Mouse (Mus musculus): ENCODE measurements around the gene Ptma. TPM values are rescaled to one million over a fixed set of nuclear protein-coding genes. Genes with fewer than 3 reads are reported as not detected.
"Not testable (repeated sequence)": the region's sequence is repeated elsewhere in the genome, so short reads cannot be mapped to it uniquely, and the experiment has no call there.

The Ptma gene
- polyA plus RNA-seq, 1 experiment from 2014 or later: 2,611 TPM

DNA sequence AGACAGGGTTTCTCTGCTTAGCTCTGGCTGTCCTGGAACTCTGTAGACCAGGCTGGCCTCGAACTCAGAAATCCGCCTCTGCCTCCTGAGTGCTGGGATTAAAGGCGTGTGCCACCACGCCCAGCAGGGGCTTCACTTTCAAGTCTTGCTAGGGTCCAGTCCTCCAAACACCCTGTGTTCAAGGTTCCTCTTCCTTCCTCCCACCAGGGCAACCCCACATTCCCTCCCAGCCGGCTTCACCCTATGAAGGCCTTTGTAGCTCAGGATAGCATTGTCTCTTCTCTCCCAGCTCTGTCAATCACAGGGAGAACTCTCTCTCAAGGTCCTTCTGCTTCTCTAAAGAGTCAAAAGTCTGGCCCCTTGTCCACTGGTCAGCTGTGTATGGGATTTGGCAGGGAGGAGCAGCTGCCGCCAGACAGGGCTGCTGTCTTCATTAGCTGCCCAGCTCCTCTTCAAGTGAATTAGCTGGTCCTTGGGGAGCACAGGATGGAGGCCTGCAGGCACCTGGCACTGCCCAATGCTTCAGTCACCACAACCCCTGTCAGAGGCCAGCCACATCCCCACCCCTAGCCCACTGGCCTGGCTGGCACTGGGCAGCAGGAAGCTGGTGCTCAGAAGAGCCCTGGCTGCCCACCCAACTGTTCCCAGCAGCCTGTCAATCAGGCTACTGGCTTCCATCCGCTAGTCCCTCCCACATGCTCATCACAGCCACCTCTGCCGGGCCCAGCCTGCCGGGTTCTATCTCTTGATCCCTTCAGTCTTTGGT lies 15.7 kb upstream of the Ptma start:
- H3K27ac ChIP-seq: peak overlapping the region; percentile 87
- 34% methylated on average over 9 of the region's 9 CpGs for WGBS
- H3K27me3 ChIP-seq (ENCODE audit: insufficient read depth, poor library complexity, severe bottlenecking): no peaks in the 10 kb centered on the region
- DNase-seq (ENCODE audit: low spot score): peak; percentile 66
- H3K4me3 ChIP-seq: peak overlapping the region; percentile 21; the same call in 1 of the 2 replicates
- H3K4me1 ChIP-seq (replicated peaks): peaks cover 56% of the 10 kb centered on the region
- H3K36me3 ChIP-seq: no peaks in the 10 kb centered on the region
- H3K9me3 ChIP-seq: no peaks in the 10 kb centered on the region

DNA sequence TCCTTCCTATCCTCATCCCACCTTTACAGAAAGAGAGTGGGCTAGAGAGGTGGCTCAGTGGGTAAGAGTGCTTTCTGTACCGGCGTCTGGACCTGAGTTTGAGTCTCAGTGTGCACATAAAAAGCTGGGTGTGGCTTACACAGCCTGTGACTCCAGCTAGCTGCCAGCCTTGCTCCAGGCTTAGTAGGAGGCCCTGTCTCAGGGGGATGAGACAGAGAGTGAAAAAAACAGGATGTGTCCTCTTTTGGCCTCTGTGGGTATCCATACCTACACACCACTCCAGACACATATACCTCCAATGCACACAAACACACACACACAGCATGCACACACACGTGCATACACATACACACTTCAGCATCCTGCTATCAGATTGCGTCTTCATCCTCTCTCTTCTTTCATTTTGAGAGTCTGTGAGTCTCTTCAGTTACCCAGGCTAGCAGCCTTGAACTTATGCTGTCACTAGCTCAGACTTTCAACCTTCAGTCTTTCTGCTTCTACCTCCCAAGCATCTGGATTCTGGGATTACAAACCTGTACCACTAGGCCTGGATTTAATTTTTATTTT lies 14.3 kb upstream of the Ptma start:
- Histone ChIP-seq H3K27me3 (ENCODE audit: insufficient read depth, poor library complexity, severe bottlenecking) (no peaks in the 10 kb centered on the region), H3K36me3 (no peaks in the 10 kb centered on the region), H3K27ac (peak overlapping the region; percentile 87), H3K9me3 (no peaks in the 10 kb centered on the region), H3K4me1 (replicated peaks) (peaks cover 46% of the 10 kb centered on the region), H3K4me3 (no peak overlapping the region)
- WGBS: 86% methylated on average over 4 of the region's 4 CpGs
- no peak for DNase-seq (ENCODE audit: low spot score)

DNA sequence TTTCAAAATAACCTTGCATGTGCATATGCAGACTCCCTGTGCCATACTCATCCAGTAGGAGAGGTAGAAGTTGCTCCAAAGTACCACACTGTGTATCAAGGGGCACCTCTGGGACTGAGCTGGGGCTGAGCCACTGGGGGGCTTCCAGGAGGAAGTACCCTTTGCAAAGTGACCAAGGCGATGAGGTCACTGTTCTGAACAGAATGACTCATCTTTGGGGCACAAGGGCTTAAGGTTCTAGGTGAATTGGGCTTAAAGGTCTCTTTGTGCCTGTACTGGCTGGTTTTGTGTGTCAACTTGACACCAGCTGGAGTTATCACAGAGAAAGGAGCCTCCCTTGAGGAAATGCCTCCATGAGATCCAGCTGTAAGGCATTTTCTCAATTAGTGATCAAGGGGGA lies 13.5 kb upstream of the Ptma start:
- WGBS: 74% methylated on average over 1 of the region's 1 CpGs
- not testable (repeated sequence) for H3K9me3 ChIP-seq; H3K27me3 ChIP-seq (ENCODE audit: insufficient read depth, poor library complexity, severe bottlenecking); H3K4me3 ChIP-seq; DNase-seq (ENCODE audit: low spot score); H3K27ac ChIP-seq; H3K36me3 ChIP-seq
- peaks cover 38% of the 10 kb centered on the region for H3K4me1 ChIP-seq (replicated peaks)

DNA sequence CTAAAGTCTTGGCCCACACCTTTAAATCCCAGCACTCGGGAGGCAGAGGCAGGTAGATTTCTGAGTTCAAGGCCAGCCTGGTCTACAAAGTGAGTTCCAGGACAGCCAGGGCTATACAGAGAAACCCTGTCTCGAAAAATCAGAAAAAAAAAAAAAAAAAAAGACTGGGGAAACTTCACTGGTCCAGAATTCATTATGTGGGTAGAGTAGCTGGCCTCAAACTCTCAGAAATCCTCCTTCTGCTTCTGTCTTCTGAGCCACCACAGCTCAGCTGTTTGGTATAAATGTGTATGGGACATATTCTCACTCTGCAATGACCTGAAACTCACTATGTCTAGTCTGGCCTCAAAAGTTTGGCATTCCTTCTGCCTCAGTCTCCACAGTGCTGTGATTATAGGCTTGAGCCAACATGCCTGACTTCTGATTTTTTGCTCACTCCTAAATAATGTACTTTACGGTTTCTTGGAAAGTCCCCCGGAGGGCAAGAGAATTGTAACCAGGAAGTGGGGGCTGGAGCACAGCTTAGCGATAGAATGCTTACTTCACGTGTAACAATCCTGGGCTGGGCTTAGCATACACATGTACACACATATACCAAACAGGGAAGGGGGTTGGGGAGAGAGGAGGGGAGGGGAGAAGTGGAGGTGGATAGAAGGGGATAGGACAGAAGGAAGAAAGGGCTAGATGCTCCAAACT lies 10.7 kb upstream of the Ptma start:
- no peak for DNase-seq (ENCODE audit: low spot score)
- 79% methylated on average over 6 of the region's 6 CpGs for WGBS
- Histone ChIP-seq H3K4me3 (no peak overlapping the region), H3K36me3 (no peaks in the 10 kb centered on the region), H3K27ac (no peak overlapping the region), H3K27me3 (ENCODE audit: insufficient read depth, poor library complexity, severe bottlenecking) (no peaks in the 10 kb centered on the region), H3K9me3 (no peaks in the 10 kb centered on the region), H3K4me1 (replicated peaks) (peaks cover 23% of the 10 kb centered on the region)

DNA sequence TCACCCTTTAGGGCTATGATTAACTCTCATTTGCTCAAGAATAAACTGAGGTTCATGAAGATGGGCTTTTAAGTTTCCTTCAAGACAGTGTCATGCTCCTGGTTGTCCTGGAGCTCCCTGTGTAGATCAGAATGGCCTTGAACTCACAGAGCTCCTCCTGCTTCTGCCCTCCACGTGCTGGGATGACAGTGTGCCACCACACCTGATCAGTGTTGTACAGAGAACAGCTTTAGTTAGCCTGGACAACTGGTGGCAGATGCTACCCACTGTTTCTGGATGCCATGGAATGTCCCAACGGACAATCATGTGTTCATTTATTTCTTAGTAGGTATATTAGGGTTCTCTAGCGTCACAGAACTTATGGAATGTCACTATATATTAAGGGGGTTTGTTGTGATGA lies 9.4 kb upstream of the Ptma start:
- no peaks in the 10 kb centered on the region for H3K36me3 ChIP-seq
- 69% methylated on average over 3 of the region's 3 CpGs for WGBS
- H3K9me3 ChIP-seq: no peaks in the 10 kb centered on the region
- no peak overlapping the region for H3K4me3 ChIP-seq
- no peaks in the 10 kb centered on the region for H3K27me3 ChIP-seq (ENCODE audit: insufficient read depth, poor library complexity, severe bottlenecking)
- DNase-seq (ENCODE audit: low spot score): no peak
- no peak overlapping the region for H3K27ac ChIP-seq
- peaks cover 14% of the 10 kb centered on the region for H3K4me1 ChIP-seq (replicated peaks)

DNA sequence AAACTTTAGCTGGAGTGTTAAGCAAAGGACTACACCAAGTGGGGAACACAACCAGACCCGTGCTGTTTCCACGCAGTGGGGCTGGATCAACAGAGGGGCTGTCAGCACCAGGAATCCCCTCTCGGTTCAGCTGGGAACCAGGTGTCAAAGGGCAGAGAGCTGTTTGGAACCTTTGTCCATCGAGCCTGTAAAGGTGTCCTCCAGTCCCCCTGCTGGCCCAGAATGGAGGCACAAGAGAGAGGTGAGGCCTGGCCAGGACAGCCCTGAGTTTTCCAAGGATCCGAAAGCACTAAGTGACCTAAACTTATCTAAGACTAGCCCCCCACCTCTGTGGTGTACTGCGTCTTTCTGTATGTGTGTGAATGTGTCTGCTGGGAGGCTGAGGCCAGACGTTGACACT lies 6.2 kb upstream of the Ptma start:
- H3K4me1 ChIP-seq (replicated peaks): peaks cover 33% of the 10 kb centered on the region
- H3K27ac ChIP-seq: peak overlapping the region; percentile 13; the same call in 1 of the 2 replicates
- H3K4me3 ChIP-seq: no peak overlapping the region
- no peaks in the 10 kb centered on the region for H3K27me3 ChIP-seq (ENCODE audit: insufficient read depth, poor library complexity, severe bottlenecking)
- H3K9me3 ChIP-seq: no peaks in the 10 kb centered on the region
- no peaks in the 10 kb centered on the region for H3K36me3 ChIP-seq
- DNase-seq (ENCODE audit: low spot score): peak; percentile 63
- WGBS: 34% methylated on average over 7 of the region's 7 CpGs

DNA sequence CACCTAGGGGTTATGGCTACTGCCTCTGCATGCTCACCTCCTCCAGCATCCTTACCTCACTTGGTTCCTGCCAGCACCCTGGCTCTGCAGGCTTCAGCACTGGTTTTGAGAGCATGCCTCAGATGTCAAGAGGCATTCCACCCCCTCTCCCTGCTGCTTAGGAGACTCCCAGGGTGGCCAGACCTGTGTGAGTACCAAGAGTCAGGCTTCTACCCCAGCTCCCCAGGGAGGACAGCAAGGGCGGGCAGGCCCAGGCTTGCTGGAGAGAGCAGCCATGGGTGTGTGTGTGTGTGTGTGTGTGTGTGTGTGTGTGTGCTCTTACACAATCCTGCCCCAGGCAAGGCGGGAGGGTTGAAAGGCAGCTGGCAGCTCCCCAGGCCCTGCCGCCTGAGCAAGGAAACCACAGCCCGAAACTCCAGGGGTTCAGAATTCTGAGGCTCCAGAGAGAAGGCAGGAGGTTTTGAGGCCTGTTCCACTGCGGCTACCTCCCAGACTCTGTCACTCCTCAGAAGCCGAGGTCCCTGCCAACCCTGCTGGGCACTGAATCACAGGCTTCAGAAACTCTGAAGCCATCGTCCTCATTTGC lies 4.1 kb upstream of the Ptma start:
- Histone ChIP-seq H3K9me3 (no peaks in the 10 kb centered on the region), H3K27me3 (ENCODE audit: insufficient read depth, poor library complexity, severe bottlenecking) (no peaks in the 10 kb centered on the region), H3K4me3 (no peak overlapping the region), H3K36me3 (peaks cover under 1% of the 10 kb centered on the region; the same call in 1 of the 2 replicates), H3K27ac (peak overlapping the region; percentile 80), H3K4me1 (replicated peaks) (peaks cover 39% of the 10 kb centered on the region)
- WGBS: 47% methylated on average over 7 of the region's 7 CpGs
- no peak for DNase-seq (ENCODE audit: low spot score)

DNA sequence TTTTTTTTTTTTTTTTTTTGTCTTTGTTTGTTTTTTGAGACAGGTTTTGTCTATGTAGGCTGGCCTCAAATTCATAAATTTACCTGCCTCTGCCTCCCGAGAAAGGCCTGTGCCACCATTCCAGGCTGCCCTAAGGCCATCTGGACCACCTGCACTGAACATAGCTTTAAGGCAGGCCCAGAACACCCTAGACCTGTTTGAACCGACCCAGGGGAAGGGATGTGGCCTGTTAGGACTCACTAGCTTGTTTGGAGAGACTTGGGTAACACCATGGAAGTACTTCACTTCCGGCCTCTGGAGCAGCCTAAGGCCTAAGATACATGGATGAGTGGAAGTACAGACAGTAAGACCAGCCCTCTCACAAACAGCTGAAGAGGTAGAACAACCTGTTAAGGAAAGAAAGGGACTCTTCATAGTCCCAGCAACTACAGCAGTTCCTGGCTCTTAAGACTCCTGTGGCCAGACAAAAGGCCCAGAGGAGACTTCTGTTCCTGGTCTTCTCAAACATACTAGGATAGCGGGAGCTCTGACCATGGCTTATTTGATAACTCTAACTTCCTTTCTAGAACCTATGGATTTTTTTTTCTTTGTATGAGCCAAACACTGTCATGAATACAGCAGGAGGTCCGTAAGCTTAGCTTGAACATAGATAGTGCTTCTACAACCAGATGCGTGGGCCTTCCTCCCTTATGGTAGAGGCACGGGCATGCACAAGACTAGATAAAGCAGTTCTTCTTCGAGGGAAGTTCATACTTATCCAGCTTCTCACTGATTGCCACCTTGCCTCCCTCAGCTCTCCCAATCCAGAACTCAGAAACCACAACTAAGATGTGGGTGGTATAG lies 2.5 kb upstream of the Ptma start:
- peaks cover 17% of the 10 kb centered on the region for H3K36me3 ChIP-seq
- peak overlapping the region; percentile 99 for H3K27ac ChIP-seq
- H3K9me3 ChIP-seq: no peaks in the 10 kb centered on the region
- H3K27me3 ChIP-seq (ENCODE audit: insufficient read depth, poor library complexity, severe bottlenecking): no peaks in the 10 kb centered on the region
- WGBS: 88% methylated on average over 8 of the region's 8 CpGs
- peak overlapping the region; percentile 68 for H3K4me3 ChIP-seq
- no peak for DNase-seq (ENCODE audit: low spot score)
- H3K4me1 ChIP-seq (replicated peaks): peaks cover 44% of the 10 kb centered on the region

- DNase-seq (ENCODE audit: low spot score): peak; percentile 99
- WGBS: 2% methylated on average over 53 of the region's 53 CpGs
- Histone ChIP-seq H3K36me3 (peaks cover 25% of the 10 kb centered on the region), H3K9me3 (no peaks in the 10 kb centered on the region), H3K4me1 (replicated peaks) (peaks cover 52% of the 10 kb centered on the region), H3K4me3 (peak overlapping the region; percentile 68), H3K27me3 (ENCODE audit: insufficient read depth, poor library complexity, severe bottlenecking) (no peaks in the 10 kb centered on the region), H3K27ac (peak overlapping the region; percentile 99)
These were observed 1.7 kb upstream of the Ptma start for GRCm38 (mm10) chr1:86524619-86525498.

GRCm38 (mm10) chr1:86525499-86526115 lies 919 bp upstream of the Ptma start:
- peaks cover 48% of the 10 kb centered on the region for H3K4me1 ChIP-seq (replicated peaks)
- peak overlapping the region; percentile 99 for H3K27ac ChIP-seq
- no peak for DNase-seq (ENCODE audit: low spot score)
- no peaks in the 10 kb centered on the region for H3K9me3 ChIP-seq
- no peaks in the 10 kb centered on the region for H3K27me3 ChIP-seq (ENCODE audit: insufficient read depth, poor library complexity, severe bottlenecking)
- WGBS: under 1% methylated on average over 44 of the region's 44 CpGs
- H3K36me3 ChIP-seq: peaks cover 27% of the 10 kb centered on the region
- peak overlapping the region; percentile 68 for H3K4me3 ChIP-seq
